Mouse (Mus musculus) C2C12 (cell line): Measurements from ENCODE around the gene Cdk14.

Experiments
- CTCF ChIP-seq: IDR thresholded peaks from one replicate; pipeline ENCODE4 v1.5.1; 2011; ENCODE audit not compliant: control insufficient read depth, insufficient read depth, insufficient read length
- MAX ChIP-seq: IDR thresholded peaks from one replicate; pipeline ENCODE4 v1.6.1; 2011; ENCODE audit warnings: mild to moderate bottlenecking, control low read depth

- no peak for TF ChIP-seq MAX
- no peak for TF ChIP-seq CTCF
Observed at GRCm38 (mm10) chr5:4935131-4935530, 485.0 kb downstream of the Cdk14 start.
